Mouse (Mus musculus) stomach, postnatal 0 days (tissue): Measurements from ENCODE around the gene Ankar.

Experiments
- CTCF ChIP-seq: IDR thresholded peaks from 2 replicates; pipeline ENCODE4 v1.5.1; 2016; ENCODE audit warnings: antibody characterized with exemption, low read depth, mild to moderate bottlenecking, moderate library complexity
- EP300 ChIP-seq: optimal IDR thresholded peaks from 2 replicates; pipeline ENCODE3; 2016; ENCODE audit warnings: antibody characterized with exemption

DNA sequence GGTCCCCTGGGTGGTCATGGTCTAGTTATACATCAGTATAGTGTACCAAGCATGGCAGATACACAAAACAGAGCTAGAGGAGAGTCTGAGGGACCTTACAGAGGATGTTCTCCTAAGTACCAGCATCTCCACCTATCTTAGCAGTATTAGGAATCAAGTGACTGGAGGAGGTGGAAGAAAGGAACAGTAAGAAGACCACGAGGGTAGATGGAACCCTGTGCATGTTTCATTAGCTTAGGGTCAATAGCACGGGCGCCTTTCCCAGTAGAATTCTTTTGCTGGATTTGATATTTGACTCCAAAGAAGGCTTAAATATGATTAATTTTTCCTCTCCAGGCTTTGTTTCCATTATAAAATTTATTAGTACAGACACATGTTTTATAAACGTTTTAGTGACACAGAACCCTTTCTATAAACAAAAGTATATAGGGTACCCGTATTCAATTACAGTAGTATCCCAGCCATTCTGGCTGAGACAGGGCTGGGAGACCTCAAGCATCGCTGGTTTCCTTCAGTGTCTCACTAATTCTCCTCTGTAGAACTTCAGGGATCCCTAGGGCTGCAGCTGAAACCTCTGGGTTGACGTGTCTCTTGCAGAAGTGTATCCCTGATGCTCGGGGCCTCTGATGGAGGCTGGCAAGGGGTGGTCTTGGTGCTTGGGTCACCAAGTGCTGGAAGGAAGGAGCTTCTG is 44.6 kb upstream of the Ankar start:
- TF ChIP-seq CTCF (no peak), EP300 (no peak)
